Mouse (Mus musculus) hindbrain, embryonic 10.5 days (tissue): ENCODE data around the gene Mrrf. TPM values are rescaled to one million over a fixed set of nuclear protein-coding genes. Genes with fewer than 3 reads are reported as not detected.

ENCODE experiments used
- DNase-seq: peaks from one replicate; pipeline ENCODE4 v3.0.0-alpha.2; 2017; ENCODE audit warnings: low spot score
- H3K27ac ChIP-seq: fragments of 300-500 bp; sonication (generic); 2 replicates; pipeline ENCODE4 v1.5.1; 2016; ENCODE audit warnings: mild to moderate bottlenecking, moderate library complexity
- H3K27me3 ChIP-seq: fragments of 300-500 bp; sonication (generic); 2 replicates; pipeline ENCODE4 v1.6.1; 2016; ENCODE audit warnings: mild to moderate bottlenecking; ENCODE audit not compliant: poor library complexity, insufficient read depth, severe bottlenecking
- H3K36me3 ChIP-seq: fragments of 300-500 bp; sonication (generic); 2 replicates; pipeline ENCODE4 v1.6.1; 2016; ENCODE audit warnings: mild to moderate bottlenecking, moderate library complexity
- H3K4me1 ChIP-seq: fragments of 300-500 bp; sonication (generic); replicated peaks from 2 replicates; pipeline ENCODE4 v1.6.1; 2016; ENCODE audit warnings: mild to moderate bottlenecking
- H3K4me3 ChIP-seq: fragments of 300-500 bp; sonication (generic); 2 replicates; pipeline ENCODE4 v1.5.1; 2016; ENCODE audit warnings: mild to moderate bottlenecking, moderate library complexity
- H3K9me3 ChIP-seq: fragments of 300-500 bp; sonication (generic); 2 replicates; pipeline ENCODE4 v1.6.1; 2016; ENCODE audit warnings: mild to moderate bottlenecking, moderate library complexity
- WGBS: fragments of 180-500 bp; shearing (Covaris S2); methylation state at CpG from one replicate; pipeline ENCODE4 v1.1.7; 2016; 5-methylcytosine and 5-hydroxymethylcytosine counted together
- polyA plus RNA-seq: library from polyadenylated mRNA; unstranded; fragments of >200 nt; fragmentation: Nextera tagmentation; extraction: Ambion mirVana; gene quantifications from 2 replicates; pipeline ENCODE4 v1.2.1, GENCODE M21; 2016

Mrrf gene
- polyA plus RNA-seq, 1 experiment from 2014 or later, result 25.9 TPM

GRCm38 (mm10) chr2:36211785-36212184 is 75.6 kb downstream of the Mrrf start:
- peak; percentile 73 for DNase-seq
- Histone ChIP-seq H3K27ac (no peak overlapping the region), H3K9me3 (no peaks in the 10 kb centered on the region), H3K27me3 (peaks cover 53% of the 10 kb centered on the region), H3K4me3 (no peak overlapping the region), H3K4me1 (peaks cover 36% of the 10 kb centered on the region), H3K36me3 (no peaks in the 10 kb centered on the region)
- WGBS, result 8% methylated on average over 7 of the region's 7 CpGs

- peaks cover 41% of the 10 kb centered on the region for H3K4me1 ChIP-seq
- WGBS, result 66% methylated on average over 7 of the region's 7 CpGs
- no peaks in the 10 kb centered on the region for H3K9me3 ChIP-seq
- DNase-seq, result no peak
- no peaks in the 10 kb centered on the region for H3K36me3 ChIP-seq
- no peak overlapping the region for H3K27ac ChIP-seq
- peaks cover 53% of the 10 kb centered on the region for H3K27me3 ChIP-seq
- no peak overlapping the region for H3K4me3 ChIP-seq
Observed at GRCm38 (mm10) chr2:36213108-36213507, 76.9 kb downstream of the Mrrf start.

GRCm38 (mm10) chr2:36214023-36214422 is 77.8 kb downstream of the Mrrf start:
- Histone ChIP-seq H3K4me3 (no peak overlapping the region), H3K4me1 (peaks cover 41% of the 10 kb centered on the region), H3K27me3 (peaks cover 46% of the 10 kb centered on the region), H3K9me3 (no peaks in the 10 kb centered on the region), H3K27ac (no peak overlapping the region), H3K36me3 (no peaks in the 10 kb centered on the region)
- WGBS, result 10% methylated on average over 8 of the region's 8 CpGs
- peak; percentile 88 for DNase-seq

GRCm38 (mm10) chr2:36214425-36214824 is 78.2 kb downstream of the Mrrf start:
- H3K9me3 ChIP-seq, result no peaks in the 10 kb centered on the region
- WGBS, result 61% methylated on average over 5 of the region's 5 CpGs
- no peak for DNase-seq
- no peak overlapping the region for H3K4me3 ChIP-seq
- no peaks in the 10 kb centered on the region for H3K36me3 ChIP-seq
- H3K27ac ChIP-seq, result no peak overlapping the region
- peaks cover 42% of the 10 kb centered on the region for H3K27me3 ChIP-seq
- H3K4me1 ChIP-seq, result peaks cover 41% of the 10 kb centered on the region

DNA sequence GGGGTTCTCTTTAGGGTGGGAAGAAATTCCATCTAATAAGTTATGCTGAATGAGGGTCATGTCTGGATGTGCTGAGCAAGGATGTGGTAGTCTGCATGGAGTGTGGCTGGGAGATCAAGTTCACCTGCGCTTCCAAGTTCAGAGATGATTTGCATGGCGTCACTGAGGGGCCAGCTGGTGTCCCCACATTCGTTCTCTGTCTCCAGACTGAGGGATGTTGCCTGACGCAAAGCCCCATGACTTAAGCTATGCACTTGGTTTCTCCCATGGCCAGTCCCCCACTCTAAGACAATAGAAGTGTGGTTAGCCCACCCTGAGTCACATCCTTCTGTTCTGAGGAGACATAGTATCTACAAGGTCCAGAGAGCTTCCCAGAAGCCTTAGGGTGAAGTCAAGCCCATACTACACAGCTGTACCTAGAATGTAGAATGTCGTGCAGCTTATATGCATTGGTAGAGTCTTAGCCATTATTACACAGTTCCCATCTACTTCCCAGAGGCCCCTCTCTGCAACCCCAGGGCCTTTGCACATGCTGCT is 79.1 kb downstream of the Mrrf start:
- 91% methylated on average over 5 of the region's 5 CpGs for WGBS
- no peaks in the 10 kb centered on the region for H3K9me3 ChIP-seq
- no peak for DNase-seq
- peaks cover 41% of the 10 kb centered on the region for H3K4me1 ChIP-seq
- H3K27me3 ChIP-seq, result peaks cover 33% of the 10 kb centered on the region
- H3K27ac ChIP-seq, result no peak overlapping the region
- no peaks in the 10 kb centered on the region for H3K36me3 ChIP-seq
- H3K4me3 ChIP-seq, result no peak overlapping the region

DNA sequence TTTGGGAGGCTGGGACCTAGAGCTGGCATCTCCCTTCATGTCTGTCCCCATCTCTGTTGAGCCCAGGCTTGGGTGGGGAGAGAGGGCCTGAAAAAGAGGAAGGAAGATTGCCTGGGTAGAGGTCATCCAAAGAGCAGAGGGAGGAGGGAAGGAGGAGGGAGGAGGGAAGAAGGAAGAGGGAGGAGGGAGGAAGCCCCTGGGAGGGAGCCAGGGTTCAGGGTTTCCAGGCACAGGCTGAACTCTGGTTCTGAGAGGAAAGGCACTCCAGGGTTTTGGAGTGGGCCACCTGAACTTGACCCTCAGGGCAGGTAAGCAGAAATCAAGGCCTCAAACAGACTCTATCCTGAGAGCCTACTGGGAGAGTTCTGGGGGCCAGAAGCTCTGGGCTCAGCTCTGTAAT is 80.4 kb downstream of the Mrrf start:
- Histone ChIP-seq H3K36me3 (no peaks in the 10 kb centered on the region), H3K27me3 (peaks cover 20% of the 10 kb centered on the region), H3K4me3 (no peak overlapping the region), H3K4me1 (peaks cover 31% of the 10 kb centered on the region), H3K9me3 (no peaks in the 10 kb centered on the region), H3K27ac (no peak overlapping the region)
- DNase-seq, result no peak

GRCm38 (mm10) chr2:36216953-36217573 is 80.9 kb downstream of the Mrrf start:
- no peaks in the 10 kb centered on the region for H3K9me3 ChIP-seq
- 56% methylated on average over 4 of the region's 4 CpGs for WGBS
- H3K4me1 ChIP-seq, result peaks cover 25% of the 10 kb centered on the region
- no peaks in the 10 kb centered on the region for H3K36me3 ChIP-seq
- DNase-seq, result no peak
- 0 out of 2 replicates have a peak overlapping the region, but pooled peaks have one; percentile 24 for H3K27ac ChIP-seq
- no peak overlapping the region for H3K4me3 ChIP-seq
- peaks cover 15% of the 10 kb centered on the region for H3K27me3 ChIP-seq

- Histone ChIP-seq H3K9me3 (no peaks in the 10 kb centered on the region), H3K4me3 (no peak overlapping the region), H3K36me3 (no peaks in the 10 kb centered on the region), H3K4me1 (peaks cover 21% of the 10 kb centered on the region), H3K27ac (no peak overlapping the region), H3K27me3 (peaks cover 8% of the 10 kb centered on the region)
- WGBS, result 55% methylated on average over 5 of the region's 5 CpGs
- DNase-seq, result no peak
Observed at GRCm38 (mm10) chr2:36217692-36218233, 81.6 kb downstream of the Mrrf start.

DNA sequence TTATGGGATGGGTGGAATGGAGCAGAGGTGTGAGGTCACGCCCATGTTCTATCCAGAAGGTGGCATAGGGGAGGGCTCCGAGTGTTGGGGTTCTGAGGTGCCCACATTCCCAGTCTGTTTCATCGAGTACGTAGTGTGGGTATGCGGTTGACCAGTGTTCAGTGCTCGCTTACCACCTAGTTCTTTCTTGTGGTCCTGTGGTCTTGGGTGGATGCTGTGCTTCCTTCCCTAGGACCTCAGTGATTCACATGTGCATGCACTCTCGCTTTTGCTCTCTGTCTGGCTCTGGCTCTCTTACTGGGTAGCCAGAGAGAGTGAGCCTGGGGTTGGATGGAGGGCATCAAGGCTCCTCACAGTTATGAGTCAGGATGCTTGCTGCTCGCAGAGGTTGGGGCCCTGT is 83.9 kb downstream of the Mrrf start:
- no peak overlapping the region for H3K27ac ChIP-seq
- H3K4me1 ChIP-seq, result peaks cover 14% of the 10 kb centered on the region
- H3K36me3 ChIP-seq, result no peaks in the 10 kb centered on the region
- DNase-seq, result no peak
- no peaks in the 10 kb centered on the region for H3K27me3 ChIP-seq
- H3K4me3 ChIP-seq, result no peak overlapping the region
- H3K9me3 ChIP-seq, result no peaks in the 10 kb centered on the region
- 87% methylated on average over 8 of the region's 8 CpGs for WGBS

DNA sequence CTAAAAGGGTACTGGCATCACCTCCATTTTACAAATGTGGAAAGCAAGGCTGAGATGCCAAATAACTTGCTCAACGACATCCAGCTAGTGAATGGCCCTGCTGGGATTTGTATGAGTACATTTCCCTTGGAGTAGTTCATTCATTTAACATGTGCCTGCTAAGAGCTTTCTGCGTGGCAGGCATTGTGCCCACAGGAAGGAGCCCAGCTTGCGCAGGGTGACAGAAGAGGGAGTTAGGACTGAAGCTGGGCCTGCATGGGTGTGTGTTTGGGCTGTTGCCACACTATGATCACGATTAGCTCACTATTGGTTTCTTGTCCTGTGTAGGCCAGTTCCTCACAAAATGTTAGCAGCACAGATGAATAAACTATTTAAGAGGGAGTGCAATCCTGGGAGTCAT is 84.7 kb downstream of the Mrrf start:
- Histone ChIP-seq H3K27me3 (no peaks in the 10 kb centered on the region), H3K4me1 (peaks cover 13% of the 10 kb centered on the region), H3K36me3 (no peaks in the 10 kb centered on the region), H3K9me3 (no peaks in the 10 kb centered on the region), H3K4me3 (no peak overlapping the region), H3K27ac (no peak overlapping the region)
- 85% methylated on average over 4 of the region's 4 CpGs for WGBS
- DNase-seq, result no peak

- no peak overlapping the region for H3K27ac ChIP-seq
- no peaks in the 10 kb centered on the region for H3K27me3 ChIP-seq
- H3K4me1 ChIP-seq, result no peaks in the 10 kb centered on the region; the same call in 1 of the 2 replicates
- H3K9me3 ChIP-seq, result no peaks in the 10 kb centered on the region
- no peaks in the 10 kb centered on the region for H3K36me3 ChIP-seq
- H3K4me3 ChIP-seq, result no peak overlapping the region
- WGBS, result 71% methylated on average over 7 of the region's 7 CpGs
- DNase-seq, result no peak
Observed at GRCm38 (mm10) chr2:36222168-36222848, 86.1 kb downstream of the Mrrf start.

DNA sequence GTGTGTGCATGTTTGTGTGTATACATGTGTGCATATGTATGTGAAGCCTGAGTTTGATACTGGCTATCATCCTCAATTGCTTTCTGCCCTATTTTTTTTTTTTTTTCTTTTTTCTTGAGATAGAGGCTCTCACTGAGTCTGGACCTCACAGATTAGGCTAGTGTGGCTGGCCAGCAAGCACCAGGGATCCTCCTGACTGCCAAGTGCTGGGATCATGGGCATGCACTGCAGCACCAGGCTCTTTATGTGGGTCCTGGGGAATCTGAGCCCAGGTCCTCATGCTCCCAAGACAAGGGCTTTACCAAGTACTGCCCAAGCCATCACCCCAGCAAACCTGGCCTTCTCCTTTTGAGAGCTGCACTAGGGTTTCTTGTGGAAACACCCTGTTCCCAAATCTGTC is 87.2 kb downstream of the Mrrf start:
- H3K27me3 ChIP-seq, result no peaks in the 10 kb centered on the region
- no peak overlapping the region for H3K4me3 ChIP-seq
- H3K27ac ChIP-seq, result no peak overlapping the region
- no peaks in the 10 kb centered on the region for H3K36me3 ChIP-seq
- no peaks in the 10 kb centered on the region for H3K4me1 ChIP-seq
- no peaks in the 10 kb centered on the region for H3K9me3 ChIP-seq
- DNase-seq, result no peak

DNA sequence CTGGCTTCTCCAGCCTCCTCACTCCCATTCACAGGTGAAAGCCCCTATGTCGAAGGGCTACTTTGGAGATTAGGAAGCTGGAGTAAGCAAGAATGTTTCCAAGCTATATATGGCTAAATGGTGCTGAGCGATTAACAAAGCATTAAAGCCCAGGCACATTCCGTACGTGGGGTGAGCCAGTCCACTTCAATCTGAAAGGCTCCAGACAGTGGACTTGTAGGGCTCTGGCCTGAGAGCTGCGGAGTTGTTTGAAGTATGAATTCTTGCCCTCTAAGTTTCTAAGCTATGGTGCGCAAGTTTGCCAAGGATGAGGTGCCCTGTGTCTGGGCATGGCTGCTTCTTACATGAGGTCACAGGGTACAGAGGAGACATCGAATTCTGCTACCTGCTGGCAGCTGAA is 88.0 kb downstream of the Mrrf start:
- no peaks in the 10 kb centered on the region for H3K4me1 ChIP-seq
- H3K4me3 ChIP-seq, result no peak overlapping the region
- no peaks in the 10 kb centered on the region for H3K36me3 ChIP-seq
- DNase-seq, result no peak
- H3K9me3 ChIP-seq, result no peaks in the 10 kb centered on the region
- 87% methylated on average over 7 of the region's 7 CpGs for WGBS
- peaks cover 7% of the 10 kb centered on the region for H3K27me3 ChIP-seq
- no peak overlapping the region for H3K27ac ChIP-seq
